Mouse (Mus musculus): ENCODE data around the gene Cdrt4. TPM values are rescaled to one million over a fixed set of nuclear protein-coding genes. Genes with fewer than 3 reads are reported as not detected.

The Cdrt4 gene
- polyA plus RNA-seq (2017; shearing (Covaris generic)) = not detected

GRCm38 (mm10) chr11:62951012-62951411 is at the start of gene Cdrt4:
Gene Cdrt4 (plus strand): TSS chr11:62951193.

Other genes with a start within 250 kb of the Cdrt4 start
- gene Zfp287, start 219.3 kb upstream of the Cdrt4 start, polyA plus RNA-seq (2017; shearing (Covaris generic)) = 26.8 TPM
- gene Gm10428, start 198.1 kb upstream of the Cdrt4 start, polyA plus RNA-seq (2017; shearing (Covaris generic)) = not detected
- 4.2 TPM for gene Zfp286, start 161.7 kb upstream of the Cdrt4 start, polyA plus RNA-seq (2017; shearing (Covaris generic))
- 1.7 TPM for gene Trim16, start 131.0 kb upstream of the Cdrt4 start, polyA plus RNA-seq (2017; shearing (Covaris generic))
- 4.5 TPM for gene Fbxw10, start 104.1 kb upstream of the Cdrt4 start, polyA plus RNA-seq (2017; shearing (Covaris generic))
- gene Tvp23b, start 71.7 kb upstream of the Cdrt4 start, polyA plus RNA-seq (2017; shearing (Covaris generic)) = 47.5 TPM
- not detected for gene Tekt3, start 110.5 kb downstream of the Cdrt4 start, polyA plus RNA-seq (2017; shearing (Covaris generic))
- not detected for gene Pmp22, start 177.8 kb downstream of the Cdrt4 start, polyA plus RNA-seq (2017; shearing (Covaris generic))

Measured in CD4-positive, CD25-positive, alpha-beta regulatory T cell (primary cell).